Mouse (Mus musculus) myocyte (in vitro differentiated cells): ENCODE measurements at regions not wholly inside any gene's neighbourhood (a gene's known extent, or its start where the extent isn't known, plus 50 kb on each side); places are given as distances from the start of the nearest gene placed in this dataset.

Experiments used
- H3K27me3 ChIP-seq: one replicate; pipeline ENCODE4 v1.6.1; 2011; ENCODE audit not compliant: control insufficient read depth, insufficient read depth, insufficient read length
- H3K36me3 ChIP-seq: one replicate; pipeline ENCODE4 v1.6.1; 2011; ENCODE audit not compliant: control insufficient read depth, insufficient read depth
- H3K4me2 ChIP-seq: one replicate; pipeline ENCODE4 v1.6.1; 2011; ENCODE audit warnings: low read depth, control low read depth
- H3K4me3 ChIP-seq: one replicate; pipeline ENCODE4 v1.5.1; 2011; ENCODE audit warnings: mild to moderate bottlenecking, control low read depth, moderate library complexity
- H3K79me2 ChIP-seq: one replicate; pipeline ENCODE4 v1.6.1; 2011; ENCODE audit not compliant: control insufficient read depth, insufficient read depth
- H3ac ChIP-seq: one replicate; pipeline ENCODE4 v1.6.1; 2011; ENCODE audit not compliant: control insufficient read depth, insufficient read length
- CEBPB ChIP-seq: IDR thresholded peaks from 2 replicates; pipeline ENCODE4 v1.6.1; 2011; ENCODE audit warnings: mild to moderate bottlenecking, moderate library complexity; ENCODE audit not compliant: poor library complexity, insufficient read depth, severe bottlenecking
- MAX ChIP-seq: IDR thresholded peaks from one replicate; pipeline ENCODE4 v1.6.1; 2011; ENCODE audit warnings: low read depth, mild to moderate bottlenecking, control low read depth
- MYOD1 ChIP-seq, 3 experiments: IDR thresholded peaks; one replicate each; pipeline ENCODE4 v1.6.1; 2011; ENCODE audit warnings: control low read depth in 2 of 3, low read depth in 2 of 3, mild to moderate bottlenecking in 2 of 3, moderate library complexity in 1 of 3; ENCODE audit not compliant: insufficient read length in 2 of 3, control insufficient read depth in 1 of 3
- MYOG ChIP-seq, 3 experiments: IDR thresholded peaks; one replicate each; pipeline ENCODE4 v1.6.1; 2011; ENCODE audit warnings: control low read depth in 2 of 3, low read depth in 2 of 3, mild to moderate bottlenecking in 2 of 3; ENCODE audit not compliant: insufficient read length in 2 of 3, control insufficient read depth in 1 of 3, insufficient read depth in 1 of 3
- POLR2A ChIP-seq: IDR thresholded peaks from one replicate; pipeline ENCODE4 v1.6.1; 2011; ENCODE audit warnings: low read depth, mild to moderate bottlenecking, control low read depth, moderate library complexity; ENCODE audit not compliant: insufficient read length
- POLR2AphosphoS2 ChIP-seq: IDR thresholded peaks from one replicate; pipeline ENCODE4 v1.6.1; 2011; ENCODE audit warnings: low read depth, control low read depth; ENCODE audit not compliant: insufficient read length
- REST ChIP-seq: IDR thresholded peaks from one replicate; pipeline ENCODE4 v1.6.1; 2011; ENCODE audit warnings: mild to moderate bottlenecking, control low read depth, moderate library complexity; ENCODE audit not compliant: insufficient read depth, insufficient read length
- SRF ChIP-seq: IDR thresholded peaks from one replicate; pipeline ENCODE4 v1.6.1; 2011; ENCODE audit warnings: low read depth; ENCODE audit not compliant: control insufficient read depth, insufficient read length
- TCF12 ChIP-seq: IDR thresholded peaks from one replicate; pipeline ENCODE4 v1.6.1; 2011; ENCODE audit warnings: mild to moderate bottlenecking, control low read depth; ENCODE audit not compliant: poor library complexity, insufficient read depth, severe bottlenecking
- TCF3 ChIP-seq: IDR thresholded peaks from one replicate; pipeline ENCODE4 v1.6.1; 2011; ENCODE audit warnings: low read depth, control low read depth; ENCODE audit not compliant: insufficient read length
- USF1 ChIP-seq: IDR thresholded peaks from one replicate; pipeline ENCODE4 v1.6.1; 2011; ENCODE audit warnings: low read depth, mild to moderate bottlenecking, control low read depth, moderate library complexity

GRCm38 (mm10) chr16:67944406-67944805, 323.7 kb upstream of the Cadm2 start:
- TF ChIP-seq REST (no peak), POLR2A (no peak)

GRCm38 (mm10) chr16:67919175-67919574, 298.5 kb upstream of the Cadm2 start:
- no peaks in the 10 kb centered on the region for H3K27me3 ChIP-seq
- H3K79me2 ChIP-seq, result no peaks in the 10 kb centered on the region
- no peak overlapping the region for H3K4me2 ChIP-seq
- TF ChIP-seq CEBPB (no peak), TCF12 (no peak), POLR2AphosphoS2 (no peak), REST (no peak), SRF (no peak)
- no peaks in the 10 kb centered on the region for H3K36me3 ChIP-seq
- no peak overlapping the region for H3K4me3 ChIP-seq
- H3ac ChIP-seq, result no peak overlapping the region

More at GRCm38 (mm10) chr16:67944406-67944805, 323.7 kb upstream of the Cadm2 start:
- Histone ChIP-seq H3ac (no peak overlapping the region), H3K4me3 (no peak overlapping the region), H3K79me2 (no peaks in the 10 kb centered on the region), H3K36me3 (no peaks in the 10 kb centered on the region), H3K27me3 (no peaks in the 10 kb centered on the region), H3K4me2 (no peak overlapping the region)

- no peak for TF ChIP-seq TCF3
- no peak overlapping the region for H3K4me3 ChIP-seq
- H3K4me2 ChIP-seq, result no peak overlapping the region
- H3K36me3 ChIP-seq, result no peaks in the 10 kb centered on the region
- no peaks in the 10 kb centered on the region for H3K79me2 ChIP-seq
- no peak overlapping the region for H3ac ChIP-seq
- H3K27me3 ChIP-seq, result no peaks in the 10 kb centered on the region
These were observed 250.8 kb upstream of the Cadm2 start for GRCm38 (mm10) chr16:67871304-67872022.

- H3K27me3 ChIP-seq, result no peaks in the 10 kb centered on the region
- no peaks in the 10 kb centered on the region for H3K36me3 ChIP-seq
- TF ChIP-seq CEBPB (no peak), TCF12 (no peak), MAX (no peak), SRF (no peak)
- no peaks in the 10 kb centered on the region for H3K79me2 ChIP-seq
- H3K4me2 ChIP-seq, result no peak overlapping the region
- no peak overlapping the region for H3K4me3 ChIP-seq
- H3ac ChIP-seq, result no peak overlapping the region
These were observed 229.5 kb upstream of the Cadm2 start for GRCm38 (mm10) chr16:67850201-67850600.

GRCm38 (mm10) chr16:67844481-67844880, 223.8 kb upstream of the Cadm2 start:
- no peak overlapping the region for H3K4me3 ChIP-seq
- H3K27me3 ChIP-seq, result no peaks in the 10 kb centered on the region
- no peaks in the 10 kb centered on the region for H3K36me3 ChIP-seq
- no peak overlapping the region for H3K4me2 ChIP-seq
- TF ChIP-seq REST (no peak), MYOG (IDR thresholded peaks at IDR 0.05; ENCODE audit: control insufficient read depth in 1 of 3, insufficient read depth in 1 of 3, insufficient read length in 2 of 3, low read depth in 2 of 3) (no peak), MYOD1 (IDR thresholded peaks at IDR 0.05; ENCODE audit: control insufficient read depth in 1 of 3, insufficient read length in 2 of 3, low read depth in 2 of 3) (no peak), POLR2AphosphoS2 (no peak), POLR2A (no peak), USF1 (no peak), MAX (no peak), CEBPB (no peak), TCF3 (no peak), TCF12 (no peak)
- no peak overlapping the region for H3ac ChIP-seq
- H3K79me2 ChIP-seq, result no peaks in the 10 kb centered on the region

GRCm38 (mm10) chr16:67797236-67797635, 176.5 kb upstream of the Cadm2 start:
- H3K79me2 ChIP-seq, result no peaks in the 10 kb centered on the region
- H3K4me2 ChIP-seq, result no peak overlapping the region
- no peaks in the 10 kb centered on the region for H3K36me3 ChIP-seq
- no peak for TF ChIP-seq SRF
- TF ChIP-seq MAX, result no peak
- TF ChIP-seq MYOD1 (IDR thresholded peaks at IDR 0.05; ENCODE audit: control insufficient read depth in 1 of 3, insufficient read length in 2 of 3, low read depth in 2 of 3), result no peak
- H3ac ChIP-seq, result no peak overlapping the region
- H3K4me3 ChIP-seq, result no peak overlapping the region
- no peaks in the 10 kb centered on the region for H3K27me3 ChIP-seq
